Mouse (Mus musculus) MEL (cell line): ENCODE data around the gene Lyplal1. TPM values are rescaled to one million over a fixed set of nuclear protein-coding genes. Genes with fewer than 3 reads are reported as not detected.

Source experiments
- DNase-seq: peaks from one replicate; pipeline ENCODE4 v3.0.0; 2011; ENCODE audit warnings: low read depth, low spot score
- H3K27ac ChIP-seq: 2 replicates; pipeline ENCODE4 v1.5.1; 2012; ENCODE audit warnings: low read depth, mild to moderate bottlenecking, control low read depth, low read length, moderate library complexity; ENCODE audit not compliant: control insufficient read depth
- H3K27me3 ChIP-seq, 2 experiments: fragments of 150-350 bp in 1 of 2; sonication (generic) in 1 of 2; 2 replicates each; pipeline ENCODE4 v1.6.1; 2012; ENCODE audit warnings: low read length in 2 of 2, mild to moderate bottlenecking in 2 of 2, improper control_type of control experiment in 1 of 2, moderate library complexity in 1 of 2; ENCODE audit not compliant: insufficient read depth in 2 of 2, control insufficient read depth in 1 of 2
- H3K36me3 ChIP-seq, 2 experiments: 2 replicates each; pipeline ENCODE4 v1.6.1; 2012 to 2014; ENCODE audit warnings: low read length in 2 of 2, improper control_type of control experiment in 1 of 2, inconsistent platforms in 1 of 2, mild to moderate bottlenecking in 1 of 2; ENCODE audit not compliant: insufficient read depth in 2 of 2, control insufficient read depth in 1 of 2
- H3K4me1 ChIP-seq, 2 experiments: fragments of 150-350 bp in 1 of 2; sonication (generic) in 1 of 2; 2 replicates each; pipeline ENCODE4 v1.6.1; 2012; ENCODE audit warnings: low read length in 2 of 2, improper control_type of control experiment in 1 of 2, mild to moderate bottlenecking in 1 of 2; ENCODE audit not compliant: insufficient read depth in 2 of 2, control insufficient read depth in 1 of 2
- H3K4me3 ChIP-seq, 2 experiments: fragments of 150-350 bp in 1 of 2; sonication (generic) in 1 of 2; 2 replicates each; pipeline ENCODE4 v1.5.1; 2012; ENCODE audit warnings: low read depth in 2 of 2, low read length in 2 of 2, mild to moderate bottlenecking in 2 of 2, moderate library complexity in 2 of 2, control low read depth in 1 of 2, improper control_type of control experiment in 1 of 2; ENCODE audit not compliant: control insufficient read depth in 1 of 2, insufficient read depth in 1 of 2
- H3K79me2 ChIP-seq: 2 replicates; pipeline ENCODE4 v1.6.1; 2012; ENCODE audit warnings: mild to moderate bottlenecking, low read length, moderate library complexity; ENCODE audit not compliant: control insufficient read depth, poor library complexity, insufficient read depth
- H3K9ac ChIP-seq: 2 replicates; pipeline ENCODE4 v1.6.1; 2012; ENCODE audit warnings: low read depth, mild to moderate bottlenecking, control low read depth, low read length, moderate library complexity; ENCODE audit not compliant: control insufficient read depth, poor library complexity, severe bottlenecking
- H3K9me3 ChIP-seq: fragments of 150-350 bp; sonication (generic); replicated peaks from 2 replicates; pipeline ENCODE4 v1.6.1; 2012; ENCODE audit warnings: mild to moderate bottlenecking, low read length, improper control_type of control experiment, moderate library complexity; ENCODE audit not compliant: insufficient read depth
- CHD2 ChIP-seq: IDR thresholded peaks from 2 replicates; pipeline ENCODE4 v1.6.1; 2011; ENCODE audit warnings: low read length, improper control_type of control experiment
- CTCF ChIP-seq, 3 experiments: IDR thresholded peaks in 2 of 3; conservative IDR thresholded peaks in 1 of 3; 2 replicates each; pipeline ENCODE4 v1.5.1; 2011 to 2012; ENCODE audit warnings: low read length in 3 of 3, low read depth in 2 of 3, mild to moderate bottlenecking in 2 of 3, improper control_type of control experiment in 1 of 3, inconsistent platforms in 1 of 3, mixed read lengths in 1 of 3, moderate library complexity in 1 of 3; ENCODE audit not compliant: control insufficient read depth in 1 of 3, insufficient read depth in 1 of 3, poor library complexity in 1 of 3, severe bottlenecking in 1 of 3
- E2F4 ChIP-seq: IDR thresholded peaks from 2 replicates; pipeline ENCODE4 v1.6.1; 2011; ENCODE audit warnings: low read depth, low read length, improper control_type of control experiment, borderline replicate concordance
- EP300 ChIP-seq, 2 experiments: IDR thresholded peaks; 2 replicates each; pipeline ENCODE4 v1.6.1; 2011; ENCODE audit warnings: improper control_type of control experiment in 2 of 2, low read length in 2 of 2, low read depth in 1 of 2, mild to moderate bottlenecking in 1 of 2
- ETS1 ChIP-seq: IDR thresholded peaks from 2 replicates; pipeline ENCODE4 v1.6.1; 2012; ENCODE audit warnings: low read depth, mild to moderate bottlenecking, inconsistent platforms, low read length, improper control_type of control experiment, moderate library complexity
- HCFC1 ChIP-seq: IDR thresholded peaks from 2 replicates; pipeline ENCODE4 v1.6.1; 2012; ENCODE audit warnings: low read depth, mild to moderate bottlenecking, inconsistent platforms, low read length, improper control_type of control experiment, moderate library complexity
- JUND ChIP-seq: IDR thresholded peaks from 2 replicates; pipeline ENCODE4 v1.6.1; 2011; ENCODE audit warnings: low read depth, mild to moderate bottlenecking, improper control_type of control experiment, low read length
- KAT2A ChIP-seq: conservative IDR thresholded peaks from 2 replicates; pipeline ENCODE4 v1.6.1; 2012; ENCODE audit warnings: low read depth, low read length, improper control_type of control experiment, inconsistent platforms
- MAFK ChIP-seq: IDR thresholded peaks from 2 replicates; pipeline ENCODE4 v1.6.1; 2011; ENCODE audit warnings: low read depth, mild to moderate bottlenecking, low read length, improper control_type of control experiment, borderline replicate concordance
- MAZ ChIP-seq: IDR thresholded peaks from 2 replicates; pipeline ENCODE4 v1.6.1; 2012; ENCODE audit warnings: low read depth, mild to moderate bottlenecking, inconsistent platforms, low read length, improper control_type of control experiment
- MXI1 ChIP-seq: IDR thresholded peaks from 2 replicates; pipeline ENCODE4 v1.6.1; 2011; ENCODE audit warnings: mild to moderate bottlenecking, low read depth, low read length, improper control_type of control experiment
- MYB ChIP-seq: IDR thresholded peaks from 2 replicates; pipeline ENCODE4 v1.6.1; 2011; ENCODE audit warnings: mild to moderate bottlenecking, low read depth, low read length, improper control_type of control experiment
- MYC ChIP-seq: IDR thresholded peaks from 2 replicates; pipeline ENCODE4 v1.6.1; 2011; ENCODE audit warnings: low read depth, mild to moderate bottlenecking, low read length, improper control_type of control experiment, moderate library complexity
- NELFE ChIP-seq: IDR thresholded peaks from 2 replicates; pipeline ENCODE4 v1.6.1; 2011; ENCODE audit warnings: low read depth, low read length, improper control_type of control experiment
- POLR2AphosphoS5 ChIP-seq: IDR thresholded peaks from 2 replicates; pipeline ENCODE4 v1.6.1; 2012; ENCODE audit warnings: low read depth, borderline replicate concordance, mild to moderate bottlenecking, inconsistent platforms, low read length, moderate library complexity, mixed read lengths
- SIN3A ChIP-seq: IDR thresholded peaks from 2 replicates; pipeline ENCODE4 v1.6.1; 2012; ENCODE audit warnings: low read length, improper control_type of control experiment, inconsistent platforms
- SMC3 ChIP-seq: IDR thresholded peaks from 2 replicates; pipeline ENCODE4 v1.6.1; 2011; ENCODE audit warnings: low read depth, low read length, improper control_type of control experiment
- USF2 ChIP-seq, 2 experiments: IDR thresholded peaks; 2 replicates each; pipeline ENCODE4 v1.6.1; 2011 to 2012; ENCODE audit warnings: improper control_type of control experiment in 2 of 2, low read length in 2 of 2, borderline replicate concordance in 1 of 2, inconsistent platforms in 1 of 2, low read depth in 1 of 2, mild to moderate bottlenecking in 1 of 2; ENCODE audit not compliant: insufficient read depth in 1 of 2
- ZC3H11A ChIP-seq: IDR thresholded peaks from 2 replicates; pipeline ENCODE4 v1.6.1; 2012; ENCODE audit warnings: low read depth, mild to moderate bottlenecking, inconsistent platforms, low read length, improper control_type of control experiment
- ZKSCAN1 ChIP-seq: IDR thresholded peaks from 2 replicates; pipeline ENCODE4 v1.6.1; 2012; ENCODE audit warnings: low read depth, mild to moderate bottlenecking, inconsistent platforms, low read length, improper control_type of control experiment, moderate library complexity
- ZNF384 ChIP-seq: IDR thresholded peaks from 2 replicates; pipeline ENCODE4 v1.6.1; 2012; ENCODE audit warnings: low read depth, mild to moderate bottlenecking, inconsistent platforms, low read length, improper control_type of control experiment
- polyA plus RNA-seq, 2 experiments: library from polyadenylated mRNA; stranded (reverse) in 1 of 2; unstranded in 1 of 2; fragments of >175 nt in 1 of 2; fragments of >200 nt in 1 of 2; gene quantifications; 2 replicates each; pipeline versions ENCODE4 v1.2.1 to v1.2.4; 2012; ENCODE audit warnings: low replicate concordance in 2 of 2, low read depth in 1 of 2; ENCODE audit not compliant: insufficient read length in 2 of 2, insufficient read depth in 1 of 2, missing spikeins in 1 of 2
- total RNA-seq: library from RNA; depleted of rRNA; stranded (reverse); fragments of 300-350 nt; gene quantifications from 2 replicates; pipeline ENCODE4 v1.2.3, GENCODE M21; 2012

Lyplal1 gene
- total and polyA plus RNA-seq, 3 experiments = not detected

DNA sequence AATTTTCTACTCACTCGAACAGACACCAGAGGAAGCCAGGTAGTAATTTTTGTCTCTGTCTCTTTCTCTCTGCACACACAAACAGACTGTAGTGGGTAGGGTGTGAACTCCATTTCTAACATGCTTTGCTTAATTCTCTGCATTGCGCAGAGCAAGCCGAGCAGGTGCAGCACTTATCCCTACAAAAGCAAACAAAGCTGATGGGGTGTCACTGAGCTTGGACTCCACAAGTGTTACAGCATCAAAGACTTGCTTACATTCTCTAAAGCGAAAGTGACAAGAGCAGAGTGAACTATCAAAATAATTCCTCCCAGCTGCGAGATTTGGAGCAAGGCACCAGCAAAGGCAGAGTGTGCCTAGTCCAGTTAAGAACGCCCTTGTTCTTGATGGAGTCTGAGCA, 28.3 kb upstream of the Lyplal1 start:
- H3K9ac ChIP-seq = no peak overlapping the region
- no peak overlapping the region for H3K27ac ChIP-seq
- TF ChIP-seq MYB (no peak), ZC3H11A (no peak), USF2 (IDR thresholded peaks at IDR 0.05; ENCODE audit: borderline replicate concordance in 1 of 2, insufficient read depth in 1 of 2, low read depth in 1 of 2, low read length in 2 of 2) (no peak), CTCF (IDR thresholded peaks at IDR 0.05 in 2 of 3, conservative IDR thresholded peaks at IDR 0.05 in 1 of 3; ENCODE audit: control insufficient read depth in 1 of 3, insufficient read depth in 1 of 3, low read depth in 2 of 3, low read length in 3 of 3, poor library complexity in 1 of 3, severe bottlenecking in 1 of 3) (no peak), NELFE (no peak), MAZ (no peak), MAFK (no peak)
- no peak overlapping the region for H3K4me3 ChIP-seq
- no peak for DNase-seq
- H3K36me3 ChIP-seq = no peaks in the 10 kb centered on the region
- H3K9me3 ChIP-seq = no peaks in the 10 kb centered on the region
- H3K4me1 ChIP-seq = no peaks in the 10 kb centered on the region
- H3K79me2 ChIP-seq = no peaks in the 10 kb centered on the region
- no peaks in the 10 kb centered on the region for H3K27me3 ChIP-seq

DNA sequence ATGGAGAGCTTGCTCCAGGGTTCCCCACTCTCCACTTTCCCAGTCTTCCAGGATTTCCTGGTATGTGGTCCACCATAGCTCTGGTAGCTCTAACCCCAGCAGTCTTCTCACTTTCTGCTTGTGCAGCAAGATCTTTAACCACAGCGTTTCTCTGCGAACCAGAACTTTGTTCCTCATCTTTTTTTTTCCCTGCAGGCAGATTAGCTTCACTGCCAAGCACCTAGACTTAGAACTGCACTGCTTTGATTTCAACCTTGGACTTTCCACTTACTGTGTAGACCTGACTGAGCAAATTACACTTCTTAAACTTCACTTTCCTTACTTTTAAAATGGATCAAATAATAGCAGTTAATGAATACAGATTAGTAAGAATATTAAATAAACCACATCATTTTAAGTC, 23.1 kb upstream of the Lyplal1 start:
- Histone ChIP-seq H3K79me2 (no peaks in the 10 kb centered on the region), H3K9me3 (no peaks in the 10 kb centered on the region)
- TF ChIP-seq MXI1 (no peak), EP300 (IDR thresholded peaks at IDR 0.05; ENCODE audit: low read depth in 1 of 2, low read length in 2 of 2) (no peak), ZKSCAN1 (no peak), MYB (no peak), JUND (no peak), CHD2 (no peak), E2F4 (no peak), ETS1 (no peak), HCFC1 (no peak), POLR2AphosphoS5 (no peak)
- TF ChIP-seq, all 39 proteins: peak for 0
- Histone ChIP-seq H3K27me3 (no peaks in the 10 kb centered on the region; a peak in 1 of 4 replicates), H3K4me3 (no peak overlapping the region), H3K9ac (no peak overlapping the region), H3K36me3 (no peaks in the 10 kb centered on the region), H3K27ac (no peak overlapping the region), H3K4me1 (no peaks in the 10 kb centered on the region)
- DNase-seq = no peak

DNA sequence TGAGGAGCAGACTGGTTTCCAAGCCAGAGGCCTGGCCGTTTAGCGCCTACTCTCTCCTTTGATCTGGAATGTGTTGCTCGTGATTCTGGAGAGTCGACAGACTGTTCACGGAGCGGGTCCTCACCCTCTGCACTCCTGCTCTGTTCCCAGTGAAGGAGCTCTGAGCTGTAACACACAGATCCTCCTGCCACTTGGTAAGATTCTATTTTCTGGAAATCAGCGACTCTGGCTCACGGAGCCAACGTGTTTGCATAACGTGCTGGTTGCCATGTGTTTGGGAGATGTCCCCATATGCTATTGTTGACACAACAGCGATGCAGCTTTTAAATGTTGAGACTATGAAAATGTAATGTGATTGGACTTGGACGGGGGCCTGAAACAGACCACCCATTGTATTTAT, 20.8 kb upstream of the Lyplal1 start:
- TF ChIP-seq CHD2 (no peak), MXI1 (no peak), E2F4 (no peak), SIN3A (no peak), SMC3 (no peak), ZNF384 (no peak), KAT2A (no peak), MYC (no peak)
- Histone ChIP-seq H3K27ac (no peak overlapping the region), H3K9me3 (no peaks in the 10 kb centered on the region), H3K36me3 (no peaks in the 10 kb centered on the region), H3K79me2 (no peaks in the 10 kb centered on the region), H3K4me3 (no peak overlapping the region), H3K27me3 (no peaks in the 10 kb centered on the region; a peak in 1 of 4 replicates), H3K9ac (no peak overlapping the region), H3K4me1 (no peaks in the 10 kb centered on the region)
- no peak for DNase-seq
